In genomic region chr14:25359824-25360294, GRCm38 (mm10) we compare ENCODE assay signal across 16 mouse cellular contexts.
DNase-seq lines count a peak whose midpoint lies in the region; ATAC-seq and TF ChIP-seq lines count a peak whose summit lies in the region.
"Had no signal": no experiment of that assay in that cellular context is flagged by ENCODE, and none has a peak within 500 bp of the region (broad histone marks: within the 10 kb centered on the region; RNA-seq: fewer than 3 reads in every experiment).

No protein-coding gene starts in this region.

- H3K9ac ChIP-seq in embryonic facial prominence, embryonic 15.5 days, result no peak overlapping the region
- H3K9ac ChIP-seq in liver, embryonic 11.5 days (ENCODE audit: low read depth, low read length), result no peak overlapping the region
- H3K9ac ChIP-seq: embryonic facial prominence, embryonic 12.5 days; liver, embryonic 15.5 days had no signal

- 46% methylated on average over 3 of the region's 3 CpGs for WGBS in embryonic facial prominence, embryonic 15.5 days
- 75% methylated on average over 3 of the region's 3 CpGs for WGBS in heart, embryonic 10.5 days
- 74% methylated on average over 3 of the region's 3 CpGs for WGBS in liver, embryonic 11.5 days

- H3K79me2 ChIP-seq in C2C12 (ENCODE audit: control insufficient read depth, insufficient read depth), result no peaks in the 10 kb centered on the region

- peaks cover 43% of the 10 kb centered on the region for H3K4me1 ChIP-seq in embryonic facial prominence, embryonic 15.5 days
- H3K4me1 ChIP-seq in heart, embryonic 10.5 days, result peaks cover 24% of the 10 kb centered on the region
- no peaks in the 10 kb centered on the region for H3K4me1 ChIP-seq in liver, embryonic 11.5 days (replicated peaks; ENCODE audit: control insufficient read depth, insufficient read depth, low read length)
- H3K4me1 ChIP-seq: liver, embryonic 15.5 days had no signal

- ATAC-seq in embryonic facial prominence, embryonic 15.5 days (ENCODE audit: insufficient number of reproducible peaks, low FRiP score, low TSS enrichment, low read depth), result peak; percentile 86
- ATAC-seq in liver, embryonic 11.5 days (replicated peaks; ENCODE audit: low FRiP score), result no peak

- no peak for TF ChIP-seq CTCF in C2C12 (IDR thresholded peaks at IDR 0.05; ENCODE audit: control insufficient read depth, insufficient read depth, insufficient read length)

- H3K36me3 ChIP-seq in C2C12 (ENCODE audit: control insufficient read depth, insufficient read depth), result no peaks in the 10 kb centered on the region
- H3K36me3 ChIP-seq in embryonic facial prominence, embryonic 15.5 days, result no peaks in the 10 kb centered on the region
- H3K36me3 ChIP-seq in heart, embryonic 10.5 days, result no peaks in the 10 kb centered on the region
- H3K36me3 ChIP-seq in liver, embryonic 11.5 days (ENCODE audit: control insufficient read depth, insufficient read depth, low read length), result no peaks in the 10 kb centered on the region
- H3K36me3 ChIP-seq: embryonic facial prominence, embryonic 12.5 days; G1E; liver, embryonic 15.5 days had no signal

- no peaks in the 10 kb centered on the region for H3K27me3 ChIP-seq in C2C12 (ENCODE audit: control insufficient read depth, insufficient read depth, insufficient read length)
- H3K27me3 ChIP-seq in embryonic facial prominence, embryonic 15.5 days, result no peaks in the 10 kb centered on the region
- H3K27me3 ChIP-seq in heart, embryonic 10.5 days (ENCODE audit: insufficient read depth, poor library complexity, severe bottlenecking), result no peaks in the 10 kb centered on the region; the same call in 1 of the 2 replicates
- no peaks in the 10 kb centered on the region for H3K27me3 ChIP-seq in liver, embryonic 11.5 days (replicated peaks; ENCODE audit: control insufficient read depth, insufficient read depth, low read length)
- H3K27me3 ChIP-seq: embryonic facial prominence, embryonic 12.5 days; liver, embryonic 15.5 days had no signal

- no peaks in the 10 kb centered on the region for H3K9me3 ChIP-seq in embryonic facial prominence, embryonic 15.5 days (replicated peaks)
- H3K9me3 ChIP-seq in heart, embryonic 10.5 days, result no peaks in the 10 kb centered on the region
- H3K9me3 ChIP-seq in liver, embryonic 11.5 days (ENCODE audit: control insufficient read depth, low read length), result no peaks in the 10 kb centered on the region
- H3K9me3 ChIP-seq: embryonic facial prominence, embryonic 12.5 days; liver, embryonic 15.5 days had no signal

- no peaks in the 10 kb centered on the region for H3K79me3 ChIP-seq in C2C12 (ENCODE audit: low read depth)

- no peak overlapping the region for H3ac ChIP-seq in C2C12 (ENCODE audit: control insufficient read depth, insufficient read length, low read depth)

- H3K4me3 ChIP-seq in C2C12 (ENCODE audit: insufficient read depth, poor library complexity, severe bottlenecking), result no peak overlapping the region
- H3K4me3 ChIP-seq in embryonic facial prominence, embryonic 15.5 days (replicated peaks), result no peak overlapping the region
- no peak overlapping the region for H3K4me3 ChIP-seq in heart, embryonic 10.5 days
- no peak overlapping the region for H3K4me3 ChIP-seq in liver, embryonic 11.5 days (ENCODE audit: low read depth, low read length)
- H3K4me3 ChIP-seq: embryonic facial prominence, embryonic 12.5 days; liver, embryonic 15.5 days had no signal

- H3K27ac ChIP-seq in embryonic facial prominence, embryonic 15.5 days (replicated peaks), result peak overlapping the region; percentile 13
- H3K27ac ChIP-seq in heart, embryonic 10.5 days, result 0 out of 2 replicates have a peak overlapping the region, but pooled peaks have one; percentile 1
- H3K27ac ChIP-seq in liver, embryonic 11.5 days (ENCODE audit: low read depth, low read length), result no peak overlapping the region
- H3K27ac ChIP-seq: embryonic facial prominence, embryonic 12.5 days; liver, embryonic 15.5 days had no signal

- DNase-seq in heart, embryonic 10.5 days (ENCODE audit: low spot score), result no peak
- peak; percentile 70 for DNase-seq in lung, postnatal 10 days
- DNase-seq in frontal cortex, postnatal 36 days (ENCODE audit: low spot score in 2 of 2), result no peak
- DNase-seq in layer of hippocampus, adult 18-20 months (ENCODE audit: low spot score in 2 of 2), result no peak
- no peak for DNase-seq in retina, embryonic 14.5 days (ENCODE audit: low spot score)
- DNase-seq in liver, embryonic 11.5 days (ENCODE audit: low spot score), result no peak
- DNase-seq: adrenal gland, postnatal 14 days; cerebellum, adult 18-20 months; kidney, adult 2 months; retina, postnatal 1 day; thymus, adult 18-20 months had no signal

- no peak overlapping the region for H3K4me2 ChIP-seq in embryonic facial prominence, embryonic 15.5 days (replicated peaks)
- no peak overlapping the region for H3K4me2 ChIP-seq in liver, embryonic 11.5 days
- H3K4me2 ChIP-seq: embryonic facial prominence, embryonic 12.5 days; liver, embryonic 15.5 days had no signal

TF ChIP-seq in C2C12, 6 proteins besides CTCF, POLR2A, EP300 and RAD21:
- TF ChIP-seq MYOG (IDR thresholded peaks at IDR 0.05; ENCODE audit: control insufficient read depth, extremely low read depth, insufficient read length), result no peak
- peak; percentile 22 for TF ChIP-seq CEBPB (IDR thresholded peaks at IDR 0.05; ENCODE audit: low read depth)
- no peak for TF ChIP-seq FOSL1 (IDR thresholded peaks at IDR 0.05; ENCODE audit: insufficient read depth, low read length, poor library complexity, severe bottlenecking)
- TF ChIP-seq MAX (IDR thresholded peaks at IDR 0.05), result no peak
- TF ChIP-seq USF1 (IDR thresholded peaks at IDR 0.05; ENCODE audit: low read depth), result no peak
- TF ChIP-seq MYOD1 (IDR thresholded peaks at IDR 0.05; ENCODE audit: control insufficient read depth, insufficient read length, low read depth), result peak; percentile 80
